Mouse (Mus musculus) CD4-positive, CD25-positive, alpha-beta regulatory T cell (primary cell): ENCODE data around the gene Slc2a13. TPM values are rescaled to one million over a fixed set of nuclear protein-coding genes. Genes with fewer than 3 reads are reported as not detected.

Experiments
- polyA plus RNA-seq: library from polyadenylated mRNA; unstranded; fragments of 100-300 nt; shearing (Covaris generic); gene quantifications from one replicate; pipeline ENCODE4 v1.2.1, GENCODE M21; 2017

The Slc2a13 gene
- 0.17 TPM for polyA plus RNA-seq

DNA sequence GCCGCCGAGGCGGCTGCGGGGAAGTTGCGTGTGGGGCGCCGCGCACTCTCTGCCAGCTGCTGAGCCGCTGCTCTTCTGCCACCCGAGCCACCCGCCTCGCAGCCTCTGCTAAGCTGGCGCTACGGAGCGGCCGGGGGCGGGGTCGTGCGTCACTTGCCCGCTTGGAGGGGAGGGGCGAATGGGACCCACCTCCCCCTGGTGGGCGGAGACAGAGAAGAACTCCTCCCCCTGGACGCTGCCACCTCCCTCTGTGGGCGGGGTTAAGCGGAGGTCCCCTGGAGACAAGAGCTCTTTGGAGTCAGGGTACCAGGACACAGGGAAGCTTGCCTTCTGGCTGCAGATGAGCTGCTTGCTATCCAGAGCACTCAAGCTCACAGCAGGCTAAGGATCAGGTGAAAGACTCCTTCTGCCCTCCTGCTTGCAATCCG is at the start of gene Slc2a13:
TSS of gene Slc2a13 (minus strand) at position 151 of the 428 bp plus-strand sequence.

Other genes with a start within 250 kb of the Slc2a13 start
- 0.49 TPM for gene Lrrk2, start 99.9 kb upstream of the Slc2a13 start, polyA plus RNA-seq